Mouse (Mus musculus): ENCODE results near the gene Gdf5. TPM values are rescaled to one million over a fixed set of nuclear protein-coding genes. Genes with fewer than 3 reads are reported as not detected.

Gdf5 gene
- total and polyA plus RNA-seq, 3 experiments = 0.11 to 2.2 TPM; not detected in 1

DNA sequence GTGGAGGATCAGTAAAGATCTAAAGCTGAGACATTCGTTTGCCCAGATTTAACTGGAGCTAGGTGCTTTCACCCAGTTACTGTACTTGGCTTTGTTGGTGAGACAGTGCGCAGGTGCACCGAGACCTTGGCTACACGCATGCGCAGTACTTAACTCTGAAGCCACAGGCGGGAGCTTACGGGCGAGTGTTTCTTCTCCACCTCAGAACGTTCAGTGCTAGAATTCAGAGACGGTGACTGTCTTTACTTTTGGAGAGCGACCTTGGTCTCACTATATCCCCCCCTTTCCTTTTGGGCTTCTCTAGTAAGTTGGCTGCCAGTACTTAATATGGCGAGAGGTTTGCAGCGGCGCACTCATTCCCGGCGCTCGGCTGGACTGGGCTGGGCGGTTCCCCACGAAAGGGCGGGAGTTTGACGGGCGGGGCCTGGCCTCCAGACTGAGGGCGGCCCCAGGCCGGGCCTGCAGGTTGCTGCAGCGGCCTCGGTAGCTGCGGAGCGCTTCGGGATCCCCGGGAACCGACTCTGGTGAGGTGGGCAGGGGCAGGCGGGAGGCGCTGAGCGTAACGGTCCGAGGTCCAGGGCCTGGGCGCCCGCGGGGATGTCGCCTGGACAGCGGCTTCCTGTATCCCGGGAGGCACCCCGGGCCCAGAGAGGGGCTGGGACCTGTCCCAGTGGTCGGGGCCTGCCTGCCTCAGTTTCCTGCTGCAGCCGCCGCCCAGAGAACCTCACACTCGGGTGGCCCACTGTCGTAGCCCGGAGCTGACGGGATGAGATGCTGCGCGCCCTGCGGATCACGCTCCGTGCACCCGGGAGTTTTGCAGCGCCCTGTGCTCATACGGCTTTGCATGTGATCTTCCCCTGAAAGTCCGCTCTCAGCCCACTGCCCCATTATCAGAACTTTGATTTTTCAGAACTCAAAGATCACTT lies 11.2 kb upstream of the Gdf5 start, which contains the start of gene Cep250:
Gene Cep250, plus strand, starts transcription at position 325 of the 926 bp plus-strand sequence.
- TF ChIP-seq CTCF (IDR thresholded peaks at IDR 0.05; ENCODE audit: low read depth, low read length) (no peak), GATA2 (IDR thresholded peaks at IDR 0.05; ENCODE audit: borderline replicate concordance, low read depth, low read length) (no peak), GATA1 (IDR thresholded peaks at IDR 0.05; ENCODE audit: borderline replicate concordance, low read length) (no peak), TAL1 (conservative IDR thresholded peaks at IDR 0.05; ENCODE audit: low read depth, low read length) (no peak), POLR2AphosphoS5 (IDR thresholded peaks at IDR 0.05; ENCODE audit: insufficient replicate concordance, low read depth, low read length) (no peak)
- DNase-seq (ENCODE audit: low spot score) (peak; percentile 84), ATAC-seq (ENCODE audit: extremely low read depth, insufficient number of reproducible peaks, low FRiP score, poor library complexity, severe bottlenecking) (peak; percentile 73)
- Histone ChIP-seq H3K4me1 (ENCODE audit: insufficient read depth, low read depth, low read length) (peaks cover 21% of the 10 kb centered on the region), H3K36me3 (replicated peaks) (peaks cover 24% of the 10 kb centered on the region), H3K9me3 (replicated peaks) (no peaks in the 10 kb centered on the region), H3K27me3 (ENCODE audit: insufficient read depth, low read length) (peaks cover 8% of the 10 kb centered on the region; the same call in 1 of the 2 replicates), H3K4me3 (ENCODE audit: low read depth, low read length) (peak within 1 kb of the TSS; percentile 93)

GRCm38 (mm10) chr2:155952006-155952405 lies 6.8 kb upstream of the Gdf5 start:
- TF ChIP-seq TAL1 (conservative IDR thresholded peaks at IDR 0.05; ENCODE audit: low read depth, low read length) = no peak
- TF ChIP-seq POLR2AphosphoS5 (IDR thresholded peaks at IDR 0.05; ENCODE audit: insufficient replicate concordance, low read depth, low read length) = no peak
- no peak for TF ChIP-seq GATA2 (IDR thresholded peaks at IDR 0.05; ENCODE audit: borderline replicate concordance, low read depth, low read length)
- no peak for TF ChIP-seq GATA1 (IDR thresholded peaks at IDR 0.05; ENCODE audit: borderline replicate concordance, low read length)
- no peak for TF ChIP-seq CTCF (IDR thresholded peaks at IDR 0.05; ENCODE audit: low read depth, low read length)
- ATAC-seq (ENCODE audit: extremely low read depth, insufficient number of reproducible peaks, low FRiP score, poor library complexity, severe bottlenecking) = no peak
- no peak for DNase-seq (ENCODE audit: low spot score)
- Histone ChIP-seq H3K4me3 (ENCODE audit: low read depth, low read length) (no peak overlapping the region), H3K27me3 (ENCODE audit: insufficient read depth, low read length) (peaks cover 8% of the 10 kb centered on the region; the same call in 1 of the 2 replicates), H3K4me1 (ENCODE audit: insufficient read depth, low read depth, low read length) (peaks cover 22% of the 10 kb centered on the region), H3K36me3 (replicated peaks) (no peaks in the 10 kb centered on the region), H3K9me3 (replicated peaks) (no peaks in the 10 kb centered on the region)

GRCm38 (mm10) chr2:155949362-155949761 lies 4.2 kb upstream of the Gdf5 start:
- no peak for TF ChIP-seq GATA2 (IDR thresholded peaks at IDR 0.05; ENCODE audit: borderline replicate concordance, low read depth, low read length)
- no peak for TF ChIP-seq POLR2AphosphoS5 (IDR thresholded peaks at IDR 0.05; ENCODE audit: insufficient replicate concordance, low read depth, low read length)
- no peak for TF ChIP-seq GATA1 (IDR thresholded peaks at IDR 0.05; ENCODE audit: borderline replicate concordance, low read length)
- no peak for TF ChIP-seq CTCF (IDR thresholded peaks at IDR 0.05; ENCODE audit: low read depth, low read length)
- no peak for TF ChIP-seq TAL1 (conservative IDR thresholded peaks at IDR 0.05; ENCODE audit: low read depth, low read length)
- H3K27me3 ChIP-seq (ENCODE audit: insufficient read depth, low read length) = peaks cover 16% of the 10 kb centered on the region
- H3K36me3 ChIP-seq (replicated peaks) = no peaks in the 10 kb centered on the region
- H3K4me1 ChIP-seq (ENCODE audit: insufficient read depth, low read depth, low read length) = peaks cover 25% of the 10 kb centered on the region
- DNase-seq (ENCODE audit: low spot score) = no peak
- ATAC-seq (ENCODE audit: extremely low read depth, insufficient number of reproducible peaks, low FRiP score, poor library complexity, severe bottlenecking) = no peak
- no peaks in the 10 kb centered on the region for H3K9me3 ChIP-seq (replicated peaks)
- H3K4me3 ChIP-seq (ENCODE audit: low read depth, low read length) = no peak overlapping the region

DNA sequence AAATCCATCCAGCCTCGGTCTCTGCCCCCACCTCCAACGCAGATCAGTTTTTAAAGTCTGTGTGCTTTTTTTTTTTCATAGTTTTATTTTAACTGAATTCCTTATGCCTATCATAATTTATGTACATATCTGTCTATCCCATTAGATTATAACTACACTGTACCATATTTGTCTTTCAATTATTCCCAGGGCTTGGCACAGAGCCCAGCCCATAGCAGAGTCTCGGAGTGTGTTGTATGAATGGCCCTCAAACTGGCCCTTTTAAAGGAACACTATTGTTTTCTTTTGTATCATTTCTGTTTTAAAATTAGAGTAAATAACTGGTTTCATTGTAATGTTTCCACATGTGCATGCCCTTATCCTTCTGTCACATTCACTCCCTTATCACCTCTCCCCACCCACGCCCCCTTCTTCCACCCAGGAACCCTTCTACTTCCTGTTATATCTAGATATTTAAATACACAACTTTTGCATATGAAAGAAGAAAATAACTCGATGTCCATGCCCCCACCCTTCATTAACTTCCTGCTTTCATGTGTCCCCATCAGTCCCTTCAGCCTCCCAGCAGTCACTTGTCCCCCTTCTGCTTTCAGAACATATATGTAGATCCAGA lies 2.3 kb upstream of the Gdf5 start:
- no peak overlapping the region for H3K4me3 ChIP-seq (ENCODE audit: low read depth, low read length)
- peak; percentile 45 for DNase-seq (ENCODE audit: low spot score)
- peak; percentile 49 for ATAC-seq (ENCODE audit: extremely low read depth, insufficient number of reproducible peaks, low FRiP score, poor library complexity, severe bottlenecking)

DNA sequence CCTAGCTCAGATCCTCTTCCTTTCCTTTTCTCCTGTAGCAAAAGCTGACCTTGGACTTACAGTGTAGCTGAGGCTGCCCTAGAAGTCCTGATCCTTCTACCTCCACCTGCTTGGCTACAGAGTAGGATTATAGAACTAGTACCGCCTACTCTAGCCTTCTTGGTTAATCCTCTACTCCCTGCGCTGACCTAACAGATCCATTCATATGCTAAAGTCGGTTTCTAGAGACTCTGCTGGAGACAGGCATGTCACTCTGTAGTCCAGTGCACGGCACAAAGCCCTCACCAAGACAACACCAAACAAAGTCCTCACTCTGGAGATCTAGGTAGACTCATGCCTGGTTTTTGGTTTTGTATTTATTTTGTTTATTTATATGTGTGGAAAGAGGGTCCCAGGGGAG lies 1.3 kb upstream of the Gdf5 start:
- Histone ChIP-seq H3K27me3 (ENCODE audit: insufficient read depth, low read length) (peaks cover 23% of the 10 kb centered on the region; the same call in 1 of the 2 replicates), H3K4me1 (ENCODE audit: insufficient read depth, low read depth, low read length) (peaks cover 29% of the 10 kb centered on the region), H3K9me3 (replicated peaks) (no peaks in the 10 kb centered on the region), H3K4me3 (ENCODE audit: low read depth, low read length) (no peak overlapping the region), H3K36me3 (replicated peaks) (no peaks in the 10 kb centered on the region)
- no peak for DNase-seq (ENCODE audit: low spot score)
- no peak for ATAC-seq (ENCODE audit: extremely low read depth, insufficient number of reproducible peaks, low FRiP score, poor library complexity, severe bottlenecking)
- no peak; the same call in 1 of the 2 replicates for TF ChIP-seq CTCF (IDR thresholded peaks at IDR 0.05; ENCODE audit: low read depth, low read length)
- no peak for TF ChIP-seq POLR2AphosphoS5 (IDR thresholded peaks at IDR 0.05; ENCODE audit: insufficient replicate concordance, low read depth, low read length)
- TF ChIP-seq GATA1 (IDR thresholded peaks at IDR 0.05; ENCODE audit: borderline replicate concordance, low read length) = no peak
- no peak for TF ChIP-seq TAL1 (conservative IDR thresholded peaks at IDR 0.05; ENCODE audit: low read depth, low read length)
- TF ChIP-seq GATA2 (IDR thresholded peaks at IDR 0.05; ENCODE audit: borderline replicate concordance, low read depth, low read length) = no peak

More for the DNA sequence above, 2.3 kb upstream of the Gdf5 start:
- H3K27me3 ChIP-seq (ENCODE audit: insufficient read depth, low read length) = peaks cover 18% of the 10 kb centered on the region; the same call in 1 of the 2 replicates
- TF ChIP-seq TAL1 (conservative IDR thresholded peaks at IDR 0.05; ENCODE audit: low read depth, low read length) (0 out of 2 replicates have a peak, but pooled peaks have one; percentile 14), CTCF (IDR thresholded peaks at IDR 0.05; ENCODE audit: low read depth, low read length) (no peak)
- no peaks in the 10 kb centered on the region for H3K36me3 ChIP-seq (replicated peaks)
- peaks cover 31% of the 10 kb centered on the region for H3K4me1 ChIP-seq (ENCODE audit: insufficient read depth, low read depth, low read length)
- no peaks in the 10 kb centered on the region for H3K9me3 ChIP-seq (replicated peaks)

DNA sequence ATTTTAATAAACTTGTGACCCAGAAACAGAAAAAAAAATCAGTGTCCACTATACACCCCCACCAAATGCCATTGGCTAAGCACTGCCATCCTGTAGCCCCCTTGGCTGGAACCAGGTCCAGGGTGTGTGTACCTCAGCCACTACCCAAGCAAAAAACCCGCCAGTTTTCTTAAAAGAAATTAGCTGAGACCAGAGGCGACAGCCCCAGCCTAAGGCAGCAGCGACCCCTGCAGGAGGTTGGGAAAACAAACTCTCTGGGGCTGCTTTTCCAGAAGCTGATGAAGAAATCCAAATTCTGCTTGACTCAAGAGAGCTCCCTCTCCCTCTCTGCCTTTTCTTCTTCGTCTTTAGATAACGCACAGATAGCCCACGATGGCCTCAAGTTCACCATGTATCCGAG lies 902 bp upstream of the Gdf5 start:
- TF ChIP-seq GATA1 (IDR thresholded peaks at IDR 0.05; ENCODE audit: borderline replicate concordance, low read length) (no peak), CTCF (IDR thresholded peaks at IDR 0.05; ENCODE audit: low read depth, low read length) (peak; percentile 62), POLR2AphosphoS5 (IDR thresholded peaks at IDR 0.05; ENCODE audit: insufficient replicate concordance, low read depth, low read length) (no peak), TAL1 (conservative IDR thresholded peaks at IDR 0.05; ENCODE audit: low read depth, low read length) (no peak)
- H3K4me1 ChIP-seq (ENCODE audit: insufficient read depth, low read depth, low read length) = peaks cover 29% of the 10 kb centered on the region
- H3K36me3 ChIP-seq (replicated peaks) = no peaks in the 10 kb centered on the region
- no peak for ATAC-seq (ENCODE audit: extremely low read depth, insufficient number of reproducible peaks, low FRiP score, poor library complexity, severe bottlenecking)
- peaks cover 25% of the 10 kb centered on the region; the same call in 1 of the 2 replicates for H3K27me3 ChIP-seq (ENCODE audit: insufficient read depth, low read length)
- H3K9me3 ChIP-seq (replicated peaks) = no peaks in the 10 kb centered on the region
- H3K4me3 ChIP-seq (ENCODE audit: low read depth, low read length) = no peak overlapping the region
- DNase-seq (ENCODE audit: low spot score) = peak; percentile 64

All from G1E (cell line).